Mouse (Mus musculus): ENCODE data around the gene Cilp2.

Cilp2 gene

GRCm38 (mm10) chr8:69874654-69875053 lies 12.8 kb downstream of the Cilp2 start:
- DNase-seq (ENCODE audit: low spot score in 2 of 2), result no peak

GRCm38 (mm10) chr8:69874155-69874554 lies 13.3 kb downstream of the Cilp2 start:
- DNase-seq (ENCODE audit: low spot score in 2 of 2), result peak; percentile 58 to 62

- DNase-seq (ENCODE audit: low spot score in 2 of 2), result no peak
Observed at GRCm38 (mm10) chr8:69870907-69871306, 16.6 kb downstream of the Cilp2 start.

GRCm38 (mm10) chr8:69870003-69870765 lies 17.3 kb downstream of the Cilp2 start:
- no peak for DNase-seq (ENCODE audit: low spot score in 2 of 2)

GRCm38 (mm10) chr8:69867696-69868326 lies 19.7 kb downstream of the Cilp2 start:
- DNase-seq (ENCODE audit: low spot score in 2 of 2), result no peak

- DNase-seq (ENCODE audit: low spot score in 2 of 2), result no peak
Observed at GRCm38 (mm10) chr8:69864180-69864579, 23.3 kb downstream of the Cilp2 start.

GRCm38 (mm10) chr8:69863387-69864020 lies 24.0 kb downstream of the Cilp2 start:
- no peak for DNase-seq (ENCODE audit: low spot score in 2 of 2)

- DNase-seq (ENCODE audit: low spot score in 2 of 2), result no peak
Observed at GRCm38 (mm10) chr8:69861251-69861650, 26.2 kb downstream of the Cilp2 start.

- no peak for DNase-seq (ENCODE audit: low spot score in 2 of 2)
Observed at GRCm38 (mm10) chr8:69860807-69861206, 26.7 kb downstream of the Cilp2 start.

GRCm38 (mm10) chr8:69853869-69854268 lies 33.6 kb downstream of the Cilp2 start:
- DNase-seq (ENCODE audit: low spot score in 2 of 2), result no peak

GRCm38 (mm10) chr8:69850926-69851506 lies 36.5 kb downstream of the Cilp2 start:
- no peak for DNase-seq (ENCODE audit: low spot score in 2 of 2)

GRCm38 (mm10) chr8:69849899-69850298 lies 37.6 kb downstream of the Cilp2 start:
- DNase-seq (ENCODE audit: low spot score in 2 of 2), result no peak

- peak; percentile 36 to 60 for DNase-seq (ENCODE audit: low spot score in 2 of 2)
Observed at GRCm38 (mm10) chr8:69848951-69849350, 38.5 kb downstream of the Cilp2 start.

- DNase-seq (ENCODE audit: low spot score in 2 of 2), result no peak
Observed at GRCm38 (mm10) chr8:69847167-69848065, 40.1 kb downstream of the Cilp2 start.

GRCm38 (mm10) chr8:69837057-69837682 lies 50.3 kb downstream of the Cilp2 start:
- DNase-seq (ENCODE audit: low spot score in 2 of 2), result no peak

- DNase-seq (ENCODE audit: low spot score in 2 of 2), result peak; percentile 45 to 70
Observed at GRCm38 (mm10) chr8:69832298-69832853, 55.1 kb downstream of the Cilp2 start, which contains the start of gene Pbx4. Gene Pbx4 (plus strand): TSS chr8:69832491.

Data from urinary bladder, postnatal 36 days (tissue).